Mouse (Mus musculus) lung, postnatal 4 days (tissue): ENCODE measurements at regions not wholly inside any gene's neighbourhood (a gene's known extent, or its start where the extent isn't known, plus 50 kb on each side); places are given as distances from the start of the nearest gene placed in this dataset.

Experiments
- DNase-seq, 2 experiments: peaks; one replicate each; pipeline ENCODE4 v3.0.0; 2021

DNA sequence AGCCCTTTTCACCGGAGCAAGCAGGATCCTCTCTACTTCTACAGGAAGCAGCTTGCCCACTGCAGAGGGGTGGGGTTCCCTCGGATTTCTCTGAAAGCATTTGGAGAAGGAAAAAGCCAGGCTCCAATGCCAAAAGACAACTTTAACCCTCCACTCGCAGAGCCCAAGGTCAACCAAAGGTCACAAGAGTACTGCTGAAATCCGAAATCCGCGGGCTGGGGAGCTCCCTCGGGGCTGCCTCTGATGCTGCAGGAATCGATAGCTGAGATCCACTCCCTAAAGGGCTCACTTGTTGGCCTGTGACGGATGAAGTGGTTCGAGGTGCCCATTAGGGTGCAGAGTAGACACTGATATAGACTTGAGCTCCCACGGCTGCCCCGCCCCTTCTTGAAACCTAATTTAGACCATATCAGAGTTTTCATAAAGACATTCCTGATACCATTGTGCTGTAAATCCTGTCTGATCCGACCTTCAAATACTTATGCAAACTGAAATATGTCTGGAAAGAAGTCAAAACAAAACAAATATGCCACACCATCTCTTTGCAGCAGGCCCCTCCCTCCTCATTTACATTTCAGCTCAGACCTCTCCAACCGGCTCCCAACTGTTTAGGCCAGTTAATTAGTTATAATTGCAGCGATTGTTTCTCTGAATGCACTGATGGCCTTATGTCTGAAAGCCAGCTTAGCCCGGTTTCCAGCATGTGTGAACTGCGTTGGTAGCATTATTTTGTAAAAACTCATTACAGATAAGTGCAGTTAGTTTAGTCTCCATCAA, 170.8 kb upstream of the Map3k1 start:
- peak in 1 of 2 experiments; percentile 29 for DNase-seq

DNA sequence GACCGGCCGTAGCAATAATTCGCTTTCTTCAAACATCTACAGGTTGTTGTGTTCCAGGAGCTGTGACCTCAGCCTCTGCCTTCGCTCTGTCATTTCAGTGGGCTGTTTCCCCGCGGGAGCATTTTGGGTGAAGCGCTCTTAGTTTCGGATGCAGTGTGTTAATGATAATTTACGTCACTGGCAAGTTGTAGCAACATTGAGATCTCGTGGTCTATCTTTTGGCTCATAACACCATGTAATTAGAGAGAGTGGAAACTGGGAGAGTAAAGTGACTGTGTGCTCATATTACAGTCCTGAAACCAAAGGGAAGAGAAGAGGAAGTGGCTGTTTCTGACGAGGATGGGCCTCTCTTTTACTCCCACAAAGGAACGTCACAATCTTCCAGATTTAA, 171.4 kb upstream of the Map3k1 start:
- DNase-seq = no peak

GRCm38 (mm10) chr13:111981103-111981502, 172.3 kb upstream of the Map3k1 start:
- DNase-seq = no peak

- DNase-seq = no peak
These were observed 174.1 kb upstream of the Map3k1 start for GRCm38 (mm10) chr13:111982796-111983460.

- DNase-seq = no peak
These were observed 175.3 kb upstream of the Map3k1 start for GRCm38 (mm10) chr13:111984081-111984574.

DNA sequence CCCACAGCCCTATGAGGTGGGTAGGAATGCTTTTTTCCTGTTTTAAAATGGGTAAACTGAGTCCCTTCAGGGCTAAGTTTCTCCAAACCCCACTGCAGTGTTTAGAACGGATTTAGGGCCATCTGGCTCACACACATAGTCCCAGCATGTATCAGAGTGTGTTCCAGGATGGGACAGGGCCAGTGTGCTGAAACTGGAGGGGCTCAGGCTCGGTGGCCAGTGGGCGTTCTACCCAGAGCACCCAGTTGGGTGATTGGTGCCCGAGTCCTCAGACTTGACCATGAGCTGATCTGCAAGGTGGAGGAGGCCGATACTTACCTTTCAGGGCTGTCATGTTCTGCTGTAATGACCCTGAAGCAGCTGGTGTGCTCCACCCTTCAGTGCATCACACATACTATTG, 176.6 kb upstream of the Map3k1 start:
- DNase-seq = no peak

- no peak for DNase-seq
These were observed 177.9 kb upstream of the Map3k1 start for GRCm38 (mm10) chr13:111986681-111987080.

- DNase-seq = no peak
These were observed 178.6 kb upstream of the Map3k1 start for GRCm38 (mm10) chr13:111987420-111987819.

- DNase-seq = no peak
These were observed 182.2 kb upstream of the Map3k1 start for GRCm38 (mm10) chr13:111990913-111991534.

DNA sequence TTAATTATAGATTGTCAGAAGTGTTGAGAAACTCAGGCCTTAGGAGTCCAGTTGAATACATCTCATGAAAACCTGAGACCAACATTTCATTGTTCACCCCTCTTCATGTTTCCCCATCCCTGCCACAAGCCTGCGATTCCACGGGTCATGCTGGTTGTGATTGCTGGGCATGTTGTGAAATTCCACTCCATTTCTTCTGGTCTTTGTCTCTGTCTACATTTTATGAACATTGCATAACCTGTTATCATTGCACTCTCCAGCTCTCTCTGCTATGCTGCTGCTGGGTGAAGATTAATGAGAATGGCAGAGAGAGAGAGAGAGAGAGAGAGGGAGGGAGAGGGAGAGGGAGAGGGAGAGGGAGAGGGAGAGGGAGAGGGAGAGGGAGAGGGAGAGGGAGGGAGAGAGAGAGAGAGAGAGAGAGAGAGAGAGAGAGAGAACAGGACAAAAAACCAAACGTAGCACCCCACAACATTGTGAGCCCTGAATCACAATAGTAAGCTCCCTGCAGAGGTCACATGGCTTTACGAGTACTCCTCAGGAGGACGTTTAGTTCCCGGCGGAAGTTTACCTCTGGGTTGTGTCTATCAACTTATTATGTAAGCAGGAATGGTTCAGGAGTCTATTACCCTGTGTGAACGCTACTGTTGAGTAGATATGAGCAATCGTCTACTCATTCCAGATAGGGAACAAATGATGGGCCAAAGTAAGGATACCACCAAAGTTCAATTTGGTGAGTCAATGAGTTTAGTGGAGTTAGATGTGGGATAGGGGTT, 183.5 kb upstream of the Map3k1 start:
- no peak for DNase-seq

- DNase-seq = no peak
These were observed 186.2 kb upstream of the Map3k1 start for GRCm38 (mm10) chr13:111994862-111995490.

- no peak for DNase-seq
These were observed 186.9 kb upstream of the Map3k1 start for GRCm38 (mm10) chr13:111995716-111996115.

DNA sequence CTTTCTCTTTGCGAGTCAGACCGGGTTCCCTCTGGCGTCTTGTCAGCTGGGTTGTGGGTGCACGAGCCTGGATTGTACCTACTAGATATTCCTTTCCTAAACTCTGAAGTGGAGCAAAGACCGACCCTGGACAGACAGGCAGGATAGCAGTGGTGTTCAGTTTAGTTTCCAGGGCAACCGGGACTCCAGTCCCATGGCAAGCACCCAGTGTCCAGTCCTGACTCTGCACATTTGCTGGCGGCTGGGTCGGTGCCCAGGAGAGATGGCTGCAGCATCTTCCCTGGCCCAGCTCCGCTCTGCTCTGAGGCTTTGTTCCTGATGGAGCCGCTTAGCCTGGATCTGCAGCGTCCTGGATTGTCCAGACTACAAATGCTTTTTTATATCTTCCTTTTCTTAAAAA, 188.1 kb upstream of the Map3k1 start:
- DNase-seq = peak; percentile 45 to 78

DNA sequence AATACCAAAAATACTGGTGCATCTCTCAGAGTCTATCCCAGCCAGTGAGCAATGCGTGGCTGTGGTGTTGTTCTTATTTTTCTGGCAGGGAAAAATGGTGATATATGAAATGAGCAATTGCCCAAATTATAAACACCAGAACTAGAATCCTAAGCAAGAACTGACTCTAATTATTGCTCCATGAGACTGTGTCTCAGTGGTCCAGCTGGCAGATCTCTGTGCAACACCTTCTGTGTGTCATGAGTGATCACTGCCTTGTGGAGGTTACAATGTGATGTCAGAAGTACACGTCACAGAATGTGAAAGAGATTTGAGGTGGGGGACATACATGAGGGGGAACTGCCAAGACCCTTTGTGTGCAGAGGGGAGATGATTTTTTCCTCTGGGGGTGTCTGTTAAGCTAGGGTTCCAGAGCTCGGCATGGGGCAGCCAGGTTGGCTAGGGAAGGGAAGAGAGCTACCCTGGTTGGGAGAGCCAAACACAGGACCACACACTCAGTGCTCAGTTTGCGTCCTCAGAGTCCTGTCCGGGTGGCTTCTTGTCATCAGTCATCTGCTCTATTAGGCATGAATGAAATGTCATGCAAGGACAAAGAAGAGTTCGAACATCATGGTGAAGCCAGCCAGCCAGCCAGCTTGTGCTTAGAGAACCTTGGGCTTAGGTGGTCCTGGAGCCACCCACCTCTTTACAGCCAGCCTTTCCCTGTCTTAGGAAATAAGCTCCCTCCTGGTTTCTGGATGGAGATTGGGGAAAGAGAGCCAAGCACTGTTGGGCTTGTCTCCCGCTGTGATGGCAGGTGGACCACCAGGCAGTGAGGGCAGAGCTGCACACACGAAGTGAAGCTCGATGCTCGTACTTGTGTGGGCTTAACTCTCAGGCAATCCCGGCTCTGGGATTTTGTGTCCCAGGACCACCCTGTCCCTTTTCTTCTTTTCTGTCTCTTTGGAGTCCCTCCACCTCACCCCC, 189.5 kb upstream of the Map3k1 start:
- DNase-seq = peak in 1 of 2 experiments; percentile 37

- DNase-seq = no peak
These were observed 191.0 kb upstream of the Map3k1 start for GRCm38 (mm10) chr13:111999647-112000292.

DNA sequence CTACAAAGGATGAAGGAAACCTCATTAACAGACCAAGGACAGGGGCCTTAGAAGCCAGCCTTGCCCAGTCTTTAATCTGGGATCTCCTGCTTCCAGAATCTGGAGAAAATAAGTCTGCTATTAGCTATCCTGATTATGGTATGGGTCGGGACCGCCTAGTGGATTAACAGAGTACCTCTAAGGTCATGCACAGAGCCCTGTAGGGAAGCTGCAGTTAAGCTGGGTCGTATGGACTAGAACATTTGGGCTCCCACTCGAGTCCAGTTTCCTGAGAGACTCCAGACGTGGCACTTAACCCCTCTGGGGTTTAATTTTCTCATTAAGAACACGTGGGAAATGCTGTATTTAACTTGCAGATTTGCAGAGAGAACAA, 191.5 kb upstream of the Map3k1 start:
- DNase-seq = no peak

DNA sequence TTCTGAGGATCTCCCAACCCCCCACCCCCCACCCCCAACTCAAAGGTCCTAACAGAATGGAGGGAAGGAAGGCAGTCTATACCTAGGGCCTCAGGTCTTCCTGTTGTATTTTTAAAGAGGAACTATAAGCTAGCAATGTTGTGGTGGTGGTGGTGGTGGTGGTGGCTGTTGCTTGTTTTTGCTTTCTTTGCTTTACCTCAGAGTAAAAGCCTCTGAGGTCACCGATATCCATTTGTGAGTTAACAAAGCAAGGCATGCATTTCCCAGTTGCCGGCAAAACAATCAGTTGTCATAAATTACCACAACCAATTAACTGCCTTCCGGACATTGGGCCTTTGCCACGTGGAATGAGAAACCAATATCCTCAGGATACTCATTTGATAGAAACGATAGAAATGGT, 191.9 kb upstream of the Map3k1 start:
- no peak for DNase-seq

DNA sequence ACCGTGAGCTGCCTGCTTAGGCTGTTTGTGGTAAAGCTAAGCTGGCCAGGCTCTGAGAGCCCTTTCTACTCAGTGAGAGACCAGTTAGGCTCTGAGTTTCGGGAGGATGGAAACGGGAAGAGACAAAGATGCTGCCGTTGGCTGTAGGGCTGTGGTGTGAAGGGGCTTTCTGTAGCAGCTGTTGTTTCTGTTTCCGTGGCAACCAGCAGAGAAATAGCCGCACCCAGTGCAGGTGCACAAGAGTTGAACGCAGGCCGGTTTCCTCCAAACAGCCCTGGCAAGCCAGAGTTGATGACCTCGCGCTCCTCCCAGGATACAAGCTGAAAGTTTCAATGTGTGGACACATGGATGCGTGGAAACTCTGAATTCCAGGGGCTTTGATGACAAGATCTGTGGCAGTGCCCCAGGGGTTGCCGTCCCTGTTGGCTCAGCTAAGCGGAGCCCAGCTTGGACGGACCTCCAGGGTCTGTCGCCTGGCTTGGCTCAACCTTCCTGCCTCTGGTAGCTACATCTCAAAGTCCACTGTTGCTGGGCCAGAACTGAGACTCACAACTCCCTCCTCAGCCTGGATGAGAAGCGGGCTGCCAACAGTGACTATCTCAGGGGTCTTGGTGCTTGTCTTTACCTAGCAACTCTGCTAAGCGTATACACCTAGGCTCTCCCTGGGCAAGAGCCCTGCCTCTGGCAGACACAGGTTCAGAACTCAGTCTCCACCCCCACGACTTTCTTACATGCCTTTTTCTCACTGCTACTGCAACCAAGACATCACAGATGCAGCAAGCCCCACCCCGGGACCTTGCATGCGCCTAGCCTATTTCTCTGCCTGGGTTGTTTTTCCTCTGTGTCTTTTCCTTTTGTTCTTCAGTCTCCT, 192.6 kb upstream of the Map3k1 start:
- DNase-seq = peak; percentile 51 to 65

GRCm38 (mm10) chr13:112002661-112003347, 194.0 kb upstream of the Map3k1 start:
- DNase-seq = peak; percentile 67 to 90
